Mouse (Mus musculus) CH12F3 (cell line): ENCODE measurements around the gene Sac3d1.

ENCODE experiments used
- in situ Hi-C: fragments of 300-500 bp; cut with MboI; formaldehyde crosslinking; loops from 2 replicates; pipeline ENCODE4 v1.14.3; 2020; ENCODE audit warnings: low sequenced_read_pairs

Gene Sac3d1

GRCm38 (mm10) chr19:6071261-6071660, 47.2 kb downstream of the Sac3d1 start:
- in situ Hi-C loops = no loop called here

GRCm38 (mm10) chr19:6070571-6071250, 47.7 kb downstream of the Sac3d1 start:
- in situ Hi-C loops = no loop called here

GRCm38 (mm10) chr19:6069851-6070250, 48.6 kb downstream of the Sac3d1 start:
- in situ Hi-C loops = no loop called here

- in situ Hi-C loops = no loop called here
These were observed 49.5 kb downstream of the Sac3d1 start for GRCm38 (mm10) chr19:6068951-6069350.

GRCm38 (mm10) chr19:6067724-6068415, 50.6 kb downstream of the Sac3d1 start, which contains the start of gene Tm7sf2:
Gene Tm7sf2, minus strand, starts transcription at chr19:6068373.
- in situ Hi-C loops = no loop called here

GRCm38 (mm10) chr19:6067011-6067723, 51.3 kb downstream of the Sac3d1 start:
- in situ Hi-C loops = no loop called here

GRCm38 (mm10) chr19:6066571-6066970, 51.9 kb downstream of the Sac3d1 start:
- in situ Hi-C loops = no loop called here
